Mouse (Mus musculus): ENCODE measurements around the gene Tmem151b. TPM values are rescaled to one million over a fixed set of nuclear protein-coding genes. Genes with fewer than 3 reads are reported as not detected.

The Tmem151b gene
- total RNA-seq, 2 experiments from 2014 or later: not detected

DNA sequence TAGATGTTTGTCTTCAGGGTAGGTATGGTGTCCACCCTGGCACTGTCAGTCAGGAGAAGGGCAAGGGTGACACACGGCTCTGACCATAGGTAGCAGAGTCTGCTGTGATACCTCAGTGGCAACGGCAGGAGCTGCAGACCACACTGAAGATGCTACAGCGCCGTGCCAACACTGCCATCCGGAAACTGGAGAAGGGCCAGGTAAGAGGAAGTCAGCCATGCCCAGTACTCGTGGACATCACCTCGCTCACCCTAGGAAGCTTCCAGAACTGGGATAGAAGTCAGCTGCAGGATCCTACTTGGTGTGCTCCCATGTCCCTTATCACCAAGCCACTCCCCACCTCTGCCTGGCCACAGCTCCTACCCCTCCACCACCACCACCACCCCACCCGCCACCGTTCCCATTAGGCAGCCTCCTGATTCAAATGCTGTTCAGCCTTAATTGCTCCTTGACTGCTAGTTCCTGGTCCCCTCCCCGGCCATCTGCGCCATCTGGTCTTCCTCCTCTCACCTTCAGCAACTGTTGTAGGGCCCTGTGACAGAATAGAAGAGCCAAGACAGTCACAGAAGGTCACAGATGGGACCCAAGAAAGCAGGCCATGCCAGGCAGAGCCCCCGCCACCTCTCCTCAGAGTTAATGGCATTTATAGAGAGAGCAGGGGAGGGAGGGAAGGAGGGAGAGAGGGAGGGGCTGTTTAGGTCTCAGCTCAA is 30.6 kb downstream of the Tmem151b start:
- ATAC-seq (replicated peaks; ENCODE audit: low FRiP score, low TSS enrichment, poor library complexity, severe bottlenecking): no peak

DNA sequence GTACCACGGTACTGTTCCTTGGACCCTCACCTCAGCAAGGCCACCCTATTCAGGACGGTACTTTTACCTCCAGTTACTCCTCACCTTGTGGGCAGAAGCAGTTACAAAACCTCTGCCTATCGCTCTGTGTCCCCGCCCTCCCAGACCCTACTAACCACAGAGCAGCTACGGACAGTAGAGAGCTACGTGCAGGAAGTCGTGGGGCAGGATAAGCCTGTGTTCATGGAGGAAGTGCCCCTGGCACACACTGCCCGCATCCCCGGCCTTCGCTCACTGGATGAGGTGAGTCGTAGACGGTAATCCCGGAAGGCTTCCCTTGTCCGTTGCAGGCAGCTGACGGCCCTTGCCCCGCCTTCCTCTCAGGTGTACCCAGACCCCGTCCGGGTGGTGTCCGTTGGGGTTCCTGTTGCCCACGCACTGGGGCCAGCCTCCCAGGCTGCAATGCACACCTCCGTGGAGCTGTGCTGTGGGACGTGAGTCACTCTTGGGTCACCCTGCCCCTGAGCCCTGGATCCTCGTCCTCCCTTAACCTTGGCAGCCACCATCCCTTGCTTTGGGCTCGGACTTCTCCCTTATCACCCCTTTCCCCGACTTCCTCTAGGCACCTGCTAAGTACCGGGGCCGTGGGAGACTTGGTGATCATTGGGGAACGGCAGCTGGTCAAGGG is 31.8 kb downstream of the Tmem151b start:
- ATAC-seq (replicated peaks; ENCODE audit: low FRiP score, low TSS enrichment, poor library complexity, severe bottlenecking): no peak

DNA sequence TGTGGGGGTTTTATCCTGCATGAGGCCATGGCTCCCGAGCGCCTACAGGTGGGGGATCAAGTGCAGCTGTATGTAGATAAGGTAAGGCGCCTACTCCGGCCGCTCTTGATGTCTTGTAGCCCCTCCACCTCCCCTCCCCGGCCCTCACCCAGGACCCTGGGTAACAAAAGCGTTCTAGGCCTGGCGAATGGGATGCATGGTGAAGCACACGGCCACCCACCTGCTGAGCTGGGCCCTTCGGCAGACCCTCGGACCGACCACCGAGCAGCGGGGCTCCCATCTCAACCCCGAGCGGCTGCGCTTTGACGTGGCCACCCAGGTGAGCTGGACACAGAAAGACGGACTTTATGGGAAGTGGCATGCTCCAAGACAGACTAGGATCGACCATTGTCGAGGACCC is 32.3 kb downstream of the Tmem151b start:
- no peak for ATAC-seq (replicated peaks; ENCODE audit: low FRiP score, low TSS enrichment, poor library complexity, severe bottlenecking)

DNA sequence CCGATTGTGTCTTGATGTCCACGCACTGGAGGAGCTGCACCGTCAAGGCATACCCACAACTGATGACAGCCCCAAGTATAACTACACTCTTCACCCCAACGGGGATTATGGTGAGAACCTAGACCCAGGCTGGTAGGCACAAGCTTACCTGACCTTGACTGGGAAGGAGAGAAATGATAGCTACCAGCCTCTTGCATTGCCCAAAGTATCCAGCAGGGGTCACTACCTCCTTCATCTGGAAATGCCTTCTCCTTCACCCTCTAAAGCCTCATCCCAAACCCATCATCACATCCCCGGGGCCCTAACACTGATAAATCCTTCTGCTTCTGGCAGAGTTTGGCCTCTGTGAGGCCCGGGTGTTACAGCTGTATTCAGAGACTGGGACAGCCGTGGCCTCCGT is 33.0 kb downstream of the Tmem151b start:
- peak; percentile 76 for ATAC-seq (replicated peaks; ENCODE audit: low FRiP score, low TSS enrichment, poor library complexity, severe bottlenecking)

DNA sequence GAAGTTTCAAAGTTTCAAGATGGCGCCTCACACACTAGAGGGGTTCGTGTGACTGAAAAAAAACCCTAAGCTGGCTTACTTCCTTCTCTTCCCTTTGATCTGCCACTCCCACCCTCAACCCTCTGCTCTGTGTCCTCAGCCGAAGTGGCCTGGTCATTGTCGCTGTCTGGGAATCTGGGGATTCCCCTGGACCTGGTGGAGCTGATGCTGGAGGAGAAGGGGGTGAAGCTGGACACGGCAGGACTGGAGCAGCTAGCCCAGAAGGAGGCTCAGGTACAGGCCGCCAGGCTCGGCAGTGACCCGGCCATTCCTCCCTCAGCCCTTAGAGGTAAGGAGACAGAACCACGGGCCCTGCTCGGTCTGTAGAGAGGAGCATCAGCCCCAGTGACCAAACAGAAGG is 33.7 kb downstream of the Tmem151b start:
- no peak for ATAC-seq (replicated peaks; ENCODE audit: low FRiP score, low TSS enrichment, poor library complexity, severe bottlenecking)

DNA sequence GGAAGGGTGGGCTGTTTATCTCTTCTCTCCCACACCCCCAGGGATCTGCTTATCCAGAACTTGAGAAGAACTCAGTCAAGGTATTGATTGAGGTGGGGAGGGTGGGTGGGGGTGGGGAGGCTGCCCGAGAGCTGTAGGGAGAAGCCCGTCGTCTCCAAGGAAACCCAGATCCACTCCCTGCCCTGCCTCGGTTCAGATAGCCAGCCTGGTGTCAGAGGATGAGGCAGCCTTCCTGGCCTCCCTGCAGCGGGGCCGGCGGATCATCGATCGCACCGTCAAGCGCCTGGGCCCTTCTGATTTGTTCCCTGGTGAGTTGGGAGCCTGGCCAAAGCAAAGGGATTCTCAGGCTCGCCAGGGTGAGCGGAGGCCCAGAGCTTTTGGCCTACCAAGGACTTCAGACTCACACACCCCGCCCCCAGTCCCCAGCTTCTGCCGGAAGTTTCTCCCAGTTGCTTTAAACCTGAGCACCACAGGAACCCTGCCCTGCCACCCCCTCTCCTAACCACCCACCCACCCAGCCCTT is 34.2 kb downstream of the Tmem151b start:
- ATAC-seq (replicated peaks; ENCODE audit: low FRiP score, low TSS enrichment, poor library complexity, severe bottlenecking): no peak

DNA sequence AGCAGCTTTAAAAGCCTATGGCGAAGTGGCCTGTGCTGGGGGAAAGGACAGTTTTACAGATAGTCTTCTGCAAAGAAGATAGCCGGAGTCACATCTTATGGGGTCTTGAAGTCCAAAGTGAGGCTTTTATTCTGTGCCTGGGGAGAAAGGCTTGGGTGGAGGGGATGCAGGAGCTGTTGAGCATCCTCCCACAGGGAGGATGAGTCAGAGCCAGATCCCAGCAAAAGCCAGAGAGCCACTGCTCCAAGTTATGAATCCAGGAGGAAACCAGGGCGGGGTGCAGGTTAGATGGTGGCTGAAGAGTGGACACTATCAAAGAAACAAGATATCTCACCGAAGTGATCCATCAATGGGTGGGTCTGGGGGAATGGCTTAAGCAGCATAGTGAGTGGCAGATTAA is 37.7 kb downstream of the Tmem151b start:
- no peak for ATAC-seq (replicated peaks; ENCODE audit: low FRiP score, low TSS enrichment, poor library complexity, severe bottlenecking)

DNA sequence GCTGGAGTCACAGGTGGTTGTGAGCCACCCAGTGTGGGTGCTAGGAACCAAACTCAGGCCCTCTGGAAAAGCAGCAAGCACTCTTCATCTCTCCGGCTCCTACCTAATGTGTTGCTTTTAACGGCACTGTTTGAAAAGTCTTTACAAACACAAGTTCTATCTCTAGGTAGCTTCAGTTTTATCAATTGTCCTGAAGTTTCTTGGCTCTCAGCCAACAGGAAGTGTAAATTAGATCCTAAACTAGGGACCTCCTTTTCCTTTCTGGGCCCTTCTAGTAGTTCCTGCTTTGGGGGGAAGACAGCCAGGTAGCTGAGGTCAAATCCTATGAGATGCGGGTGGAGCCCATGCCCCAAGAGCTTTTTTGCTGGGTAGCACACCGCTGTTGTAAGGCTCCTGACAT is 38.6 kb downstream of the Tmem151b start:
- no peak for ATAC-seq (replicated peaks; ENCODE audit: low FRiP score, low TSS enrichment, poor library complexity, severe bottlenecking)

DNA sequence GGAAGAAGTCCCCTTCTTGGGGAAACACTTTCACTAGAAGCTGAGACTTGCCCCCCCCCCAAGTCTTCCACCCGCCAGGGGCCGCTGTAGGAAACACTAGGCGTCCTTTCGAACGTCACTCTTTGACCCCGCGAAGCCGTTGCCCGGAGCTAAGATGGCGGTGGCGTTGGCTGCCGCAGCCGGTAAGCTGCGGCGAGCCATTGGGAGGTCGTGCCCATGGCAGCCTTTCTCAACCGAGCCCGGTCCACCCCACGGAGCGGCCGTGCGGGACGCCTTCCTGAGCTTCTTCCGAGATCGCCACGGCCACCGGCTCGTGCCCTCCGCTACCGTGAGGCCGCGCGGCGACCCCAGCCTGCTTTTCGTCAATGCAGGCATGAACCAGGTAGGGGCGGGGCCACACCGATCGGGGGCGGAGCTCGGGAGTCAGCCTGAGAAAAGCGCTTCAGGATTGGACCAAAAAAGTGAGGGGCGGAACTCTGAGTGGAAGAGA is 42.7 kb downstream of the Tmem151b start, which contains the start of gene Aars2:
Aars2 (plus strand) TSS at position 142 of the 490 bp plus-strand sequence.
- ATAC-seq (replicated peaks; ENCODE audit: low FRiP score, low TSS enrichment, poor library complexity, severe bottlenecking): peak; percentile 88

DNA sequence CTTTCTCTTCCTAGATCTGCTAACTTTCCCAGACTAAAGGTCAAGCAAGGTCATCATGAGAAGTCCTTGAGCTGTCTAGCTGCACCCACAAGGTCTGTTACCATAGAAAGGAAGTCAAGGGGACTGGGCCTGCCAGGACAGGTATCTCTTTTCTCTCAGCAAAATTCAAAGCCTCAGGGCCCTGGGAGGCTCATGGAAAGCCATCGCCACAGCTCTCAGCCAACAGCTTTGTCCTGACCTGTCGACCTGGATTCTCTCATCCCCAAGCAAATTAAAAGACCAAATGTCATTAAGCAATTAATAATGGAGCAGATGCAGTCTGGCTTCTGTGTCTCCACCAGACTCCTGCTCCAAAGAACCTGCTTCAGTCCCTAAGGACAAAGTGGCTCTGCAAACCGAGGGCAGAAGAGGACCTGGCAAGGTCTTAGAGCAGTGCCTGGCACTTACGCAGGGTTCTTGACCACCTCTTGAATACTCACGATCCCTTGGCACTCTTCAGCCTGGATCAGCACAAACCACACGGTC is 43.5 kb downstream of the Tmem151b start:
- ATAC-seq (replicated peaks; ENCODE audit: low FRiP score, low TSS enrichment, poor library complexity, severe bottlenecking): no peak

DNA sequence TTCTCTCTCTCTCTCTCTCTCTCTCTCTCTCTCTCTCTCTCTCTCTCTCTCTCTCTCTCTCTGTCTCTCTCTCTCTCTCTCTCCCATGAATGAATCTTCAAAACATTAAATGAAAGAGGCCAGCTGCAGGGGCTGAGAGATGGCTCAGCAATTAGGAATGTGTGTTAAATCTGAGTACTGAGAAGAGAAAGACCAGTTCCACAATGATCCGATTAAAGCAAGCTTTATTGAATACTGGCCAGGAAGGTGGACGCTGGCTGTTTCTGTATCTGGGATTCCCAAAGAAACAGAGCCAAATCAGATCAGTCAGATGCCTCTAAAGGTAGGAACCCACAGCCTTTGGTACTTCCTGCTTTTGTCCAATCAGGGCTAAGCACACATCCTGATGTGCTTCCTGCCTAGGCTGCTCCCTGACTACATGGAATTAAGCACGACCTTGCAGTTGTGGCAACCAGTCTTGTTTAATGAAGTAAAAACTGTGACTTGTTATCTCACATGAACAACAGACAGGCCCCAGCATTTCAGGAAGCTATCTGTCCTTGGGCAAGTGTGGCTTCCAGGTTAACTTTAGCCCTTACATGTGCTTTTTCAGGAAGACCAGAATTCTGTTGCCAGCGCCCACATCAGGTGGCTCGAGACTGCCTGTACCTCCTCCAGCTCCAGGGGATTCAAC is 46.0 kb downstream of the Tmem151b start:
- peak; percentile 18 for ATAC-seq (replicated peaks; ENCODE audit: low FRiP score, low TSS enrichment, poor library complexity, severe bottlenecking)

DNA sequence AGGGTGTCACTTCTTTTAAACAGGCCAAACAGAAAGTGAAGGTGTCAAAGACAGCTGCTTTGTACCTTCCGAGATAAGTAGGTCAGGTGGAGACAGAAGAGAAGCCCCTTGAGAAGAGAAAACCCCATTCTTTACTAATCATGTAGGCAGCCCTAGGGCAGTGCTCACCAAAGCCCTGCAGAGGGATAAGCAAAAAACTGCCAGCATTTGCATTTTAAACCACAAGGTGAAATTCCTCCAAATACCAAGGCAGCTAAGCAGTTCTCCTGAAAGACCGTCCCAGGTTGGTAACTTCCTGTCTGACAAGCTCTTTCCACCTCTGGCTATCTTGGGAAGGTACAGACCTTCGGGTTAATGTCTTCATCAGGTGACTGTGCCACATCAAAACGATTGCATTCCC is 47.2 kb downstream of the Tmem151b start:
- no peak for ATAC-seq (replicated peaks; ENCODE audit: low FRiP score, low TSS enrichment, poor library complexity, severe bottlenecking)

DNA sequence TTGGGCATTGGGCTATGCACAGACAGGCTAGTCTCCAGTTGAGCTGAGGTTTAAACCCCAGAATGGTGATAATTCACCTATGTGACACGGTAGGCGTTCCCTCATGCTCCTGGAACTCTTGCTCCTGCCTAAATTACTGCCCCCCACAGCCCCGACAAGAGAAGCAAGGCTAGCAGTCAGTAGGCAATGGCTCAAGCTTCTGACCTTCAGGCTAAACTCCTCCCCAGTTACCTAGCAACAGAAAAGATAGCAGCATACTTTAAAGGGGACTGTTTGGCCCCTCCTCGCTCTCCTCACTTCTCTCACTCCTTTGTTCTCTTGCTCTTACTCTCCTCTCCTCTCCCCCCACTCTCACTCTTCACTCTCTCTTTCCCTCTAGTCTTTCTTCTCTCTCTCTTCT is 48.5 kb downstream of the Tmem151b start:
- no peak for ATAC-seq (replicated peaks; ENCODE audit: low FRiP score, low TSS enrichment, poor library complexity, severe bottlenecking)

DNA sequence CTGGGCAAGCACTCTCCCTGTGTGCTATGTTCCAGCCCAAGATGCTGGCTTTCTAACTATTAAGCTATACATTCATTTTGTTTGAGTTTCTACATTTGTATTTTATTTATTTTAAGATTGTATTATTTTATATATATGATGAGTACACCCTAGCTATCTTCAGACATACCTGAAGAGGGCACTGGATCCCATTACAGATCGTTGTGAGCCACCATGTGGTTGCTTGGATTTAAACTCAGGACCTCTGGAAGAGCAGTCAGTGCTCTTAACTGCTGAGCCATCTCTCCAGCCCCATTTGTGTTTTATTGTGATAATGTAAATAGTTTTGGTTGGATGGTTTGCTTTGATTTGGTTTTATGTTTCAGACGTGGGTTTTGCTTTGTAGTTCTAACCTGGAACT is 50.0 kb downstream of the Tmem151b start:
- no peak for ATAC-seq (replicated peaks; ENCODE audit: low FRiP score, low TSS enrichment, poor library complexity, severe bottlenecking)

DNA sequence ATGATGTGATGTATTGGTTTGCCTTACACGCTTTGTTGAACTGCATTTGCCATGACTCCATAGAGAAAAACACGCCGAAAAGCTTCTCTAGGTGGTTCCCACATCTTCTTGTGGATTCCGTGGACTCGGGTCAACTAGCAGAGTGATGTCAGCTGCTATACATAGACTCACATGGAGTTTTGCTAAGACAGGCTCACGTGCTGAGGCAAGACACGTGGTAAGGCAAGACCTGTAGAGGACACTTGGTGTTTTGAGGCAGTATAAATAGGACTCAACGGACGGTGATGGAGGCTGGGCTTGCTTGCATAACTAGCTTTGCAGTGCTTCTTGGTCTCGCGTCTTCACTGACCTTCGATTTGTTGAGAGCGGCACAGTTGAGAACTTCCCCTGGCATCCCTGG is 51.1 kb downstream of the Tmem151b start:
- ATAC-seq (replicated peaks; ENCODE audit: low FRiP score, low TSS enrichment, poor library complexity, severe bottlenecking): no peak

DNA sequence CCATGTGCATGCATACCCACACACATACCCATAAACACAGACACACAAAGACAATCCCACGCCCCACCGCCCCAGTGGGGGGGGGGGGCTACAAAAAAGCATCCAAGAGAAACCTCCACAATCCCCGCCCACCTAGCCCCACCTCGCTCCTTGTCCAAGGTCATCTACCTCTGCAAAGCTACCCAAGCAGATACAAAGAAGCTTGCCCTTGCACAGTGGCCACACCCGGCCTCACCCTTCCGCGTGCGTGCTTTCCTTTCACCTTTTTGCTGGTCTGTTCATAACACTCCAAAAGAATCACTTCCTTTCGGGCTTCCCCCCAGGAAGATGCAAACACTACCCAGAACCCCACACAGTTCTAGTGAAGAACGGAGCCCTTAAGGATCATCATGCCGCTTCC is 54.1 kb downstream of the Tmem151b start:
- ATAC-seq (replicated peaks; ENCODE audit: low FRiP score, low TSS enrichment, poor library complexity, severe bottlenecking): 0 out of 2 replicates have a peak, but pooled peaks have one; percentile 34
